In genomic region chr15:100470037-100470436, GRCm38 (mm10) we compare ENCODE assay signal across 9 mouse cellular contexts. TPM values are rescaled to one million over a fixed set of nuclear protein-coding genes. Genes with fewer than 3 reads are reported as not detected.
DNase-seq lines count a peak whose midpoint lies in the region; ATAC-seq and TF ChIP-seq lines count a peak whose summit lies in the region.
"Had no signal": no experiment of that assay in that cellular context is flagged by ENCODE, and none has a peak within 500 bp of the region (broad histone marks: within the 10 kb centered on the region; RNA-seq: fewer than 3 reads in every experiment).

No protein-coding gene starts in this region.

- DNase-seq in A20 (ENCODE audit: low read depth, low spot score) (peak; percentile 47), G1E (ENCODE audit: low spot score) (no peak)
- DNase-seq in liver, embryonic 14.5 days (ENCODE audit: low read depth in 3 of 3, low spot score in 3 of 3), result no peak
- DNase-seq in adrenal gland, adult 2 months, result no peak
- no peak for DNase-seq in embryo, embryonic 10.5 days (ENCODE audit: low spot score)
- no peak for DNase-seq in adrenal gland, adult 8-10 months

- no peak for ATAC-seq in G1E (ENCODE audit: extremely low read depth, insufficient number of reproducible peaks, low FRiP score, poor library complexity, severe bottlenecking)
- ATAC-seq in hindbrain, embryonic 15.5 days (ENCODE audit: low FRiP score, low read depth), result no peak
- no peak for ATAC-seq in liver, embryonic 14.5 days (ENCODE audit: insufficient read depth)

- H3K4me2 ChIP-seq in hindbrain, embryonic 15.5 days, result peak overlapping the region; percentile 74
- peak overlapping the region; percentile 78 for H3K4me2 ChIP-seq in liver, embryonic 14.5 days (ENCODE audit: low read depth)

- TF ChIP-seq EP300 in liver, embryonic 14.5 days (IDR thresholded peaks at IDR 0.05; ENCODE audit: low read depth), result no peak

- H3K9ac ChIP-seq in hindbrain, embryonic 15.5 days, result peak overlapping the region; percentile 81; the same call in 1 of the 2 replicates
- H3K9ac ChIP-seq in liver, embryonic 14.5 days (replicated peaks), result no peak overlapping the region

- peaks cover 69% of the 10 kb centered on the region for H3K36me3 ChIP-seq in G1E (replicated peaks)
- H3K36me3 ChIP-seq in hindbrain, embryonic 15.5 days, result peaks cover 16% of the 10 kb centered on the region
- no peaks in the 10 kb centered on the region for H3K36me3 ChIP-seq in liver, embryonic 14.5 days (replicated peaks; ENCODE audit: control insufficient read depth, insufficient read depth, low read depth)

- H3K27ac ChIP-seq in hindbrain, embryonic 15.5 days (replicated peaks), result no peak overlapping the region
- H3K27ac ChIP-seq in liver, embryonic 14.5 days, result no peak overlapping the region

- WGBS in hindbrain, embryonic 15.5 days, result 65% methylated on average over 10 of the region's 10 CpGs
- WGBS in liver, embryonic 14.5 days (ENCODE audit: insufficient replicate concordance), result 41% methylated on average over 10 of the region's 10 CpGs

- TF ChIP-seq CTCF in G1E (IDR thresholded peaks at IDR 0.05; ENCODE audit: low read depth, low read length), result no peak
- TF ChIP-seq CTCF in liver, embryonic 14.5 days (IDR thresholded peaks at IDR 0.05; ENCODE audit: low read depth), result no peak

- peak overlapping the region; percentile 90; the same call in 1 of the 2 replicates for H3K4me3 ChIP-seq in G1E (ENCODE audit: low read depth, low read length)
- H3K4me3 ChIP-seq in hindbrain, embryonic 15.5 days, result peak overlapping the region; percentile 66
- H3K4me3 ChIP-seq in liver, embryonic 14.5 days (ENCODE audit: insufficient read depth in 1 of 2, low read depth in 2 of 2, low read length in 2 of 2), result peak overlapping the region in 1 of 2 experiments; percentile 66; a peak in 2 of 4 replicates

- 0 out of 2 replicates have a peak, but pooled peaks cover 2% of the 10 kb centered on the region for H3K9me3 ChIP-seq in G1E (replicated peaks)
- no peaks in the 10 kb centered on the region for H3K9me3 ChIP-seq in hindbrain, embryonic 15.5 days
- no peaks in the 10 kb centered on the region for H3K9me3 ChIP-seq in liver, embryonic 14.5 days (ENCODE audit: control insufficient read depth, low read length)

- H3K27me3 ChIP-seq in G1E (ENCODE audit: insufficient read depth, low read length), result no peaks in the 10 kb centered on the region
- no peaks in the 10 kb centered on the region for H3K27me3 ChIP-seq in hindbrain, embryonic 15.5 days
- no peaks in the 10 kb centered on the region for H3K27me3 ChIP-seq in liver, embryonic 14.5 days (ENCODE audit: control insufficient read depth, insufficient read depth, low read length)

- peaks cover 35% of the 10 kb centered on the region for H3K4me1 ChIP-seq in G1E (ENCODE audit: insufficient read depth, low read depth, low read length)
- peaks cover 28% of the 10 kb centered on the region for H3K4me1 ChIP-seq in hindbrain, embryonic 15.5 days (replicated peaks)
- H3K4me1 ChIP-seq in liver, embryonic 14.5 days (replicated peaks; ENCODE audit: control insufficient read depth in 2 of 2, insufficient read depth in 2 of 2, low read length in 1 of 2), result peaks cover 5 to 15% of the 10 kb centered on the region in 2 experiments

RNA-seq across cellular contexts. Expression of gene Letmd1, which starts 1.2 kb away (rescaled TPM):
- total RNA-seq in G1E (2014; fragmentation: Nextera tagmentation) (55.0 and 55.7 TPM in 2 replicates), G1E (2017) (28.4 and 32.8 TPM in 2 replicates)
- 54.5 and 60.8 TPM in 2 replicates for polyA plus RNA-seq in G1E (2012)
- polyA plus RNA-seq in hindbrain, embryonic 15.5 days (2015; fragmentation: Nextera tagmentation; extraction: Ambion mirVana), result 55.5 and 56.7 TPM in 2 replicates
- 15.2 and 18.1 TPM in 2 replicates for polyA plus RNA-seq in liver, embryonic 14.5 days (2012; rRNA removed)
- 9.5 and 10.6 TPM in 2 replicates for polyA plus RNA-seq in liver, embryonic 14.5 days (2014; fragmentation: Nextera tagmentation; extraction: Ambion mirVana)
- 100 to 1,000 TPM; 172 to 181 TPM for total RNA-seq in adrenal gland, adult 2 months (2021)
- polyA plus RNA-seq in adrenal gland, adult 2 months (2012; rRNA removed), result 118 and 132 TPM in 2 replicates
- 100 to 1,000 TPM in 3 of 4 experiments, 10 to 100 TPM in 1; 77.8 to 122 (median 108) TPM for total RNA-seq in adrenal gland, adult 8-10 months (2022)

RNA-seq across cellular contexts. Expression of gene Csrnp2, which starts 25.3 kb away (rescaled TPM):
- total RNA-seq in G1E (2014; fragmentation: Nextera tagmentation) (2.2 and 3.1 TPM in 2 replicates), G1E (2017) (3.7 and 3.8 TPM in 2 replicates)
- polyA plus RNA-seq in G1E (2012), result 1.3 and 1.4 TPM in 2 replicates
- 43.5 and 46.5 TPM in 2 replicates for polyA plus RNA-seq in hindbrain, embryonic 15.5 days (2015; fragmentation: Nextera tagmentation; extraction: Ambion mirVana)
- 0.42 and 0.59 TPM in 2 replicates for polyA plus RNA-seq in liver, embryonic 14.5 days (2012; rRNA removed)
- polyA plus RNA-seq in liver, embryonic 14.5 days (2014; fragmentation: Nextera tagmentation; extraction: Ambion mirVana), result 0.58 and 0.78 TPM in 2 replicates
- 1 to 10 TPM; 5.6 to 5.8 TPM for total RNA-seq in adrenal gland, adult 2 months (2021)
- 4.2 and 4.3 TPM in 2 replicates for polyA plus RNA-seq in adrenal gland, adult 2 months (2012; rRNA removed)
- 1 to 10 TPM; 5.7 to 8.5 (median 6.7) TPM for total RNA-seq in adrenal gland, adult 8-10 months (2022)

RNA-seq across cellular contexts. Expression of gene Slc11a2, which starts 45.2 kb away (rescaled TPM):
- total RNA-seq in G1E (2014; fragmentation: Nextera tagmentation), result 66.1 and 95.4 TPM in 2 replicates
- total RNA-seq in G1E (2017), result 34.6 and 35.7 TPM in 2 replicates
- polyA plus RNA-seq in G1E (2012), result 4.5 and 5.4 TPM in 2 replicates
- 19.9 and 27.6 TPM in 2 replicates for polyA plus RNA-seq in hindbrain, embryonic 15.5 days (2015; fragmentation: Nextera tagmentation; extraction: Ambion mirVana)
- polyA plus RNA-seq in liver, embryonic 14.5 days (2012; rRNA removed), result 38.4 and 40.8 TPM in 2 replicates
- polyA plus RNA-seq in liver, embryonic 14.5 days (2014; fragmentation: Nextera tagmentation; extraction: Ambion mirVana), result 37.7 and 38.4 TPM in 2 replicates
- total RNA-seq in adrenal gland, adult 2 months (2021), result 100 to 1,000 TPM; 116 to 132 TPM
- polyA plus RNA-seq in adrenal gland, adult 2 months (2012; rRNA removed), result 55.2 and 65.0 TPM in 2 replicates
- 100 to 1,000 TPM; 110 to 151 (median 127) TPM for total RNA-seq in adrenal gland, adult 8-10 months (2022)

RNA-seq across cellular contexts. Expression of gene Gm5475, which starts 48.1 kb away (rescaled TPM):
- total RNA-seq in G1E (2014; fragmentation: Nextera tagmentation) (not detected in 2 replicates), G1E (2017) (0.05 and 0.17 TPM in 2 replicates)
- not detected in 2 replicates for polyA plus RNA-seq in G1E (2012)
- 0.18 and 0.19 TPM in 2 replicates for polyA plus RNA-seq in hindbrain, embryonic 15.5 days (2015; fragmentation: Nextera tagmentation; extraction: Ambion mirVana)
- polyA plus RNA-seq in liver, embryonic 14.5 days (2012; rRNA removed), result 0.01 TPM in 1 of 2 replicates, not detected in the other
- 0.05 TPM in 1 of 2 replicates, not detected in the other for polyA plus RNA-seq in liver, embryonic 14.5 days (2014; fragmentation: Nextera tagmentation; extraction: Ambion mirVana)
- total RNA-seq in adrenal gland, adult 2 months (2021), result not detected
- polyA plus RNA-seq in adrenal gland, adult 2 months (2012; rRNA removed), result 0.06 and 0.19 TPM in 2 replicates
- under 1 TPM; 0.09 to 0.28 (median 0.26) TPM for total RNA-seq in adrenal gland, adult 8-10 months (2022)
- total RNA-seq: adrenal gland, adult 18-20 months; gastrocnemius, postnatal 4 days had no signal
